Mouse (Mus musculus): ENCODE data around the gene Ckmt1. TPM values are rescaled to one million over a fixed set of nuclear protein-coding genes. Genes with fewer than 3 reads are reported as not detected.

Ckmt1 gene
- polyA plus RNA-seq, 2 experiments from 2014 or later, result 0.83 to 1.5 TPM

Other genes with a start within 250 kb of the Ckmt1 start
- under 1 TPM in 1 of 2 experiments, not detected in 1; 0.41 TPM for gene Tgm7, start 247.9 kb upstream of the Ckmt1 start, polyA plus RNA-seq (2017; shearing (Covaris generic))
- 10 to 100 TPM; 20.4 to 22.6 TPM for gene Adal, start 217.3 kb upstream of the Ckmt1 start, polyA plus RNA-seq (2017; shearing (Covaris generic))
- 1 to 10 TPM; 4.1 to 6.3 TPM for gene Lcmt2, start 217.1 kb upstream of the Ckmt1 start, polyA plus RNA-seq (2017; shearing (Covaris generic))
- 10 to 100 TPM; 67.7 to 89.4 TPM for gene Tubgcp4, start 187.1 kb upstream of the Ckmt1 start, polyA plus RNA-seq (2017; shearing (Covaris generic))
- gene Zscan29, start 186.6 kb upstream of the Ckmt1 start, polyA plus RNA-seq (2017; shearing (Covaris generic)), result 10 to 100 TPM; 26.5 to 33.9 TPM
- gene Trp53bp1, start 86.3 kb upstream of the Ckmt1 start, polyA plus RNA-seq (2017; shearing (Covaris generic)), result 10 to 100 TPM; 22.9 to 30.2 TPM
- under 1 TPM; 0.10 to 0.32 TPM for gene Map1a, start 68.1 kb upstream of the Ckmt1 start, polyA plus RNA-seq (2017; shearing (Covaris generic))
- gene Ppip5k1, start 2.3 kb upstream of the Ckmt1 start, polyA plus RNA-seq (2017; shearing (Covaris generic)), result 1 to 10 TPM; 9.6 to 9.8 TPM
- under 1 TPM; 0.31 to 0.60 TPM for gene Strc, start 29.5 kb downstream of the Ckmt1 start, polyA plus RNA-seq (2017; shearing (Covaris generic))
- gene Pdia3, start 56.1 kb downstream of the Ckmt1 start, polyA plus RNA-seq (2017; shearing (Covaris generic)), result 1,000 to 10,000 TPM in 1 of 2 experiments, 100 to 1,000 TPM in 1; 658 to 1,122 TPM
- 1 to 10 TPM; 2.3 to 3.8 TPM for gene Catsper2, start 56.1 kb downstream of the Ckmt1 start, polyA plus RNA-seq (2017; shearing (Covaris generic))
- 1 to 10 TPM in 1 of 2 experiments, under 1 TPM in 1; 0.78 to 1.0 TPM for gene Ell3, start 86.6 kb downstream of the Ckmt1 start, polyA plus RNA-seq (2017; shearing (Covaris generic))
- gene Serf2, start 91.5 kb downstream of the Ckmt1 start, polyA plus RNA-seq (2017; shearing (Covaris generic)), result 1,000 to 10,000 TPM in 1 of 2 experiments, 100 to 1,000 TPM in 1; 759 to 1,222 TPM
- gene Hypk, start 95.6 kb downstream of the Ckmt1 start, polyA plus RNA-seq (2017; shearing (Covaris generic)), result 100 to 1,000 TPM; 120 to 207 TPM
- gene Serinc4, start 99.1 kb downstream of the Ckmt1 start, polyA plus RNA-seq (2017; shearing (Covaris generic)), result not detected
- 100 to 1,000 TPM in 1 of 2 experiments, 10 to 100 TPM in 1; 82.1 to 109 TPM for gene Mfap1b, start 116.4 kb downstream of the Ckmt1 start, polyA plus RNA-seq (2017; shearing (Covaris generic))
- gene Mfap1a, start 149.0 kb downstream of the Ckmt1 start, polyA plus RNA-seq (2017; shearing (Covaris generic)), result 10 to 100 TPM; 32.7 to 47.6 TPM
- gene Wdr76, start 149.0 kb downstream of the Ckmt1 start, polyA plus RNA-seq (2017; shearing (Covaris generic)), result 10 to 100 TPM; 10.1 to 20.5 TPM